Mouse (Mus musculus): ENCODE measurements around the gene Luc7l3. TPM values are rescaled to one million over a fixed set of nuclear protein-coding genes. Genes with fewer than 3 reads are reported as not detected.

The Luc7l3 gene
- polyA plus RNA-seq, 1 experiment = 26.6 TPM

Other genes starting within 250 kb of the Luc7l3 start
- gene Tob1, start 110.5 kb downstream of the Luc7l3 start, polyA plus RNA-seq (2012; ENCODE audit: insufficient read depth, insufficient read length, missing spikeins) = 172 and 175 TPM in 2 replicates
- gene Wfikkn2, start 76.0 kb downstream of the Luc7l3 start, polyA plus RNA-seq (2012; ENCODE audit: insufficient read depth, insufficient read length, missing spikeins) = 0.28 and 0.54 TPM in 2 replicates
- gene Gm21885, start 40.1 kb downstream of the Luc7l3 start, polyA plus RNA-seq (2012; ENCODE audit: insufficient read depth, insufficient read length, missing spikeins) = not detected in 2 replicates
- gene Ankrd40, start 6.0 kb upstream of the Luc7l3 start, polyA plus RNA-seq (2012; ENCODE audit: insufficient read depth, insufficient read length, missing spikeins) = 160 and 214 TPM in 2 replicates
- gene Abcc3, start 71.0 kb upstream of the Luc7l3 start, polyA plus RNA-seq (2012; ENCODE audit: insufficient read depth, insufficient read length, missing spikeins) = 0.50 and 1.7 TPM in 2 replicates
- gene Cacna1g, start 152.2 kb upstream of the Luc7l3 start, polyA plus RNA-seq (2012; ENCODE audit: insufficient read depth, insufficient read length, missing spikeins) = 0.83 and 1.0 TPM in 2 replicates
- not detected in 2 replicates for gene Spata20, start 164.2 kb upstream of the Luc7l3 start, polyA plus RNA-seq (2012; ENCODE audit: insufficient read depth, insufficient read length, missing spikeins)
- gene Epn3, start 178.0 kb upstream of the Luc7l3 start, polyA plus RNA-seq (2012; ENCODE audit: insufficient read depth, insufficient read length, missing spikeins) = not detected in 2 replicates
- not detected in 2 replicates for gene Mycbpap, start 199.8 kb upstream of the Luc7l3 start, polyA plus RNA-seq (2012; ENCODE audit: insufficient read depth, insufficient read length, missing spikeins)
- gene Rsad1, start 227.3 kb upstream of the Luc7l3 start, polyA plus RNA-seq (2012; ENCODE audit: insufficient read depth, insufficient read length, missing spikeins) = 4.2 and 5.3 TPM in 2 replicates
- gene Chad, start 243.1 kb upstream of the Luc7l3 start, polyA plus RNA-seq (2012; ENCODE audit: insufficient read depth, insufficient read length, missing spikeins) = not detected in 2 replicates